Mouse (Mus musculus) bone marrow, adult 2 months (tissue): ENCODE measurements around the gene Gm42878.

Experiments
- CTCF ChIP-seq: fragments of 200-500 bp; IDR thresholded peaks from 2 replicates; pipeline ENCODE4 v1.5.1; 2011; ENCODE audit warnings: low read length, control low read depth; ENCODE audit not compliant: control insufficient read depth, insufficient read depth
- POLR2A ChIP-seq: fragments of 200-500 bp; IDR thresholded peaks from 2 replicates; pipeline ENCODE4 v1.6.1; 2011; ENCODE audit warnings: low read depth, mild to moderate bottlenecking, control low read depth, low read length, borderline replicate concordance; ENCODE audit not compliant: control insufficient read depth

GRCm38 (mm10) chr5:121574145-121574544 lies 28.9 kb upstream of the Gm42878 start:
- TF ChIP-seq CTCF (no peak), POLR2A (no peak)
